Mouse (Mus musculus) embryonic stem cell, embryonic (primary cell): ENCODE results near the gene Apba1.

ENCODE experiments used
- CTCF ChIA-PET, 4 experiments: fragments of 300-600 bp in 2 of 4; fragments of 350-600 bp in 2 of 4; sonication (Branson Sonifier 250); formaldehyde crosslinking; loops; one replicate each; lab custom pipeline; 2022; ENCODE audit warnings: inconsistent platforms in 2 of 4; lab: Charles Lee
- POLR2A ChIA-PET, 4 experiments: fragments of 300-600 bp in 2 of 4; fragments of 350-600 bp in 2 of 4; sonication (Branson Sonifier 250); formaldehyde crosslinking; loops; one replicate each; lab custom pipeline; 2022; ENCODE audit warnings: antibody characterized with exemption in 4 of 4, inconsistent platforms in 1 of 4; lab: Charles Lee

Gene Apba1

DNA sequence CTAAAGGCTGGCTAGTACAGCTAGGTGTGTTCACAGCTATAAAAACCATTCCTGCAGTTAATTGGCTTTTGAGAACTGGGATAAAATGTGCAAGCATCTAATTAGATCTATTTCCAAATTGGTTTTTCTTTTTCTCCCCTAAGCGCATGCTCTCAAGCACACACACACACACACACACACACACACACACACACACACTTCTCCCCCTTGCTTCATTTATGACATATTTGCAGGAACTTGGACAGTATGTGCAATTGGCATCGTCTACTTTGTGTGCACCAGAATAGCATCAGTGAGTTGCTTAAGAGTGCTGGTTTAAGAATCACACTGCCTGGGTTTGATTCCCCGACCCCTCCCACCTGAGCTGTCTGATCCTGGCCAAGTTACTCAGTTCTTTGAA, 76.0 kb downstream of the Apba1 start:
- POLR2A ChIA-PET, result interaction anchor here in 1 of 4 experiments (0.6 kb wide), 1 partner anchor 37 kb away, joined by 3 read pairs; no protein-coding TSS in a partner anchor

GRCm38 (mm10) chr19:23855832-23856231, 97.1 kb downstream of the Apba1 start:
- CTCF ChIA-PET, result interaction anchor here in 2 of 4 experiments (0.8 to 1.0 kb wide), 2 partner anchors 9 to 104 kb away, joined by 3 to 5 read pairs; no protein-coding TSS in a partner anchor
- POLR2A ChIA-PET, result no interaction called here

More for the DNA sequence above, 76.0 kb downstream of the Apba1 start:
- CTCF ChIA-PET, result interaction anchor here in 1 of 4 experiments (0.7 kb wide), 1 partner anchor 130 kb away, joined by 4 read pairs; no protein-coding TSS in a partner anchor

DNA sequence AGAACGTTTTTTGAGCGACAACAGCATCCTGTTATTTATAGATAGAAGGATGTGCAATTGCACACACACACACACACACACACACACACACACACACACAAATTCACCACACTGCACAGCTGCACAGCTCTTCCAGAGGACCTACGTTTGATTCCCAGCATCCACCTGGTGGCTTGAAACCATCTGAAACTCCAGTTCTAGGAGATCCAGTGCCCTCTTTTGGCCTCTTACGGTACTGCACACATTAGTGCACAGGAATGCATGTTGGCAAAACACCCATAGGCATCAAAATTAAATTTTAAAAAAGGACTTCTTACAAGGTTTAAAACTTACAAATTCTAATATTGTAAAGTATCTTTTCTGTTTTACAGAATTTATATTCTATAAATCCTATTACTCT, 99.4 kb downstream of the Apba1 start:
- POLR2A ChIA-PET, result interaction anchor here in 1 of 4 experiments (0.6 to 0.7 kb wide), 2 partner anchors 598 to 996 kb away, joined by 3 read pairs; no protein-coding TSS in a partner anchor
- CTCF ChIA-PET, result interaction anchor here in 3 of 4 experiments (0.6 to 1.4 kb wide), 8 partner anchors 9 to 407 kb away, joined by 3 to 13 read pairs (median 6); no protein-coding TSS in a partner anchor

DNA sequence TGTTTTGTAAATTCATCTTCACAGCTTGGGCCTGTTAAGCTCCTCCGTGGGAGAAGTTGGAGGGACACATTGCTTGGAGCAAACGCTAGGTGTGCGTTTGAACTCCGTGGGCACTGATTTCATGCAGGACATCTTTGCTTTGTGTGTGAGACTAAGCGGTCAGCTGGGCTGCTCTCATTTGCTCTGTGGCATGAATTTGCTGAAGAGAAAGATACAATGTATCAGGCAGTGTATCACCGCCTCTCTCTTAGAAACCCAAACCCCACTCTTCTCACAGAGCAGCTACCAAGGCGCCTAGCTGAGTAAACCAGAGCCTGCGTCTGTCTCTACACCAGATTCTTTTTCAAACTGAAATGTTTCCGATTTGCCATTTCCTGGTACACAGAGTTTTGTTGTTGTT, 100.1 kb downstream of the Apba1 start:
- ChIA-PET POLR2A (interaction anchor here in 3 of 4 experiments (0.7 to 1.4 kb wide), 4 partner anchors 98 to 597 kb away, joined by 3 read pairs; no protein-coding TSS in a partner anchor), CTCF (interaction anchor here (0.6 to 1.4 kb wide), 12 partner anchors 9 to 815 kb away, joined by 3 to 13 read pairs (median 4); partner anchors contain the start of gene Apba1 (in 1 of the 4))

GRCm38 (mm10) chr19:23860151-23860820, 101.6 kb downstream of the Apba1 start:
- CTCF ChIA-PET, result interaction anchor here in 2 of 4 experiments (0.6 to 1.0 kb wide), 7 partner anchors 8 to 663 kb away, joined by 3 to 8 read pairs (median 3); no protein-coding TSS in a partner anchor
- POLR2A ChIA-PET, result interaction anchor here in 1 of 4 experiments (1.4 kb wide), 1 partner anchor 96 kb away, joined by 4 read pairs; no protein-coding TSS in a partner anchor

GRCm38 (mm10) chr19:23862736-23863135, 104.0 kb downstream of the Apba1 start:
- POLR2A ChIA-PET, result interaction anchor here in 2 of 4 experiments (1.6 to 2.2 kb wide), 2 partner anchors 93 to 94 kb away, joined by 3 to 9 read pairs; no protein-coding TSS in a partner anchor
- CTCF ChIA-PET, result interaction anchor here (0.6 to 3.0 kb wide), 6 partner anchors 97 to 630 kb away, joined by 3 to 9 read pairs (median 4); no protein-coding TSS in a partner anchor

DNA sequence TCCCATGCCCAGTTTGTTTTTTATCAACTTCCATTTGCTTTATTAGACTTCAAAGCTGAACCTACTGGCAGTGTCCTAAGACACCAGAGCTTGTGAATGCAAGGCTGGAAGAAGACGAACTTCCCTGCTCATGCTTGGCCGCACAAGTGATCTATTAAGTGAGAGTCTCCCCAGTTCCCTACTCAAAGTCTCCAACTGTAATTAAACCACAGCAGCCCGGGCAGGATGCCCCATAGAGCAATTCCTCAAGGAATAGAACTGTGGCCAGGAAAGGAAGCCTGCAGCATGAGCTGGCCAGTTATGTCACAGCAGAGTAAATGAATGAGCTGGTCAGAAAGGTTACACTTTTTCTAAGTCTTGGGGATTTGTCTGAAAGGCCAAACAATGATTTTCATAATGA, 105.3 kb downstream of the Apba1 start:
- ChIA-PET POLR2A (interaction anchor here in 2 of 4 experiments (0.5 to 2.2 kb wide), 5 partner anchors 92 to 162 kb away, joined by 3 to 9 read pairs (median 3); no protein-coding TSS in a partner anchor), CTCF (interaction anchor here in 3 of 4 experiments (0.6 to 3.0 kb wide), 7 partner anchors 21 to 310 kb away, joined by 3 to 9 read pairs (median 4); no protein-coding TSS in a partner anchor)

DNA sequence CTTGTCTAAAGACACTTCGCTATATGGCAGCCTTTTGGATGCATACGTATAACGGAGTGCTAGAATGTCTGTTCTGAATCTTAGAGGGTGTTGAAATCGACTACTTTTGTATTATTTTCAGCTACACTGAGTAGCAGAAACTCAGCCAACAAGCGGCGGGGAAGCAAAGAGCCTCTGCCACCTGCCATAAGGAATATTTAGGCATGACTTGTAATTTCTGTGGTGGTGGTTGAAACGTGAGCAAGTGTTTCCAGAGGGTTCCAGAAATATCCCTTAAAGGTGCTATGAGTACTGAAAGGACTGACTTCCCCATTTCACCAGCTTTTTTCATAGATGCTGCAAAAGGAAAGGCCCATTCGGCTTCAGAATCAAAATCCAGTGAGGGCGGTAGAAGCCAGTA, 107.4 kb downstream of the Apba1 start:
- CTCF ChIA-PET, result interaction anchor here in 1 of 4 experiments (0.5 to 0.6 kb wide), 2 partner anchors 232 to 253 kb away, joined by 3 to 4 read pairs; no protein-coding TSS in a partner anchor
- POLR2A ChIA-PET, result interaction anchor here in 1 of 4 experiments (0.6 kb wide), 2 partner anchors 90 to 795 kb away, joined by 3 to 6 read pairs; no protein-coding TSS in a partner anchor

DNA sequence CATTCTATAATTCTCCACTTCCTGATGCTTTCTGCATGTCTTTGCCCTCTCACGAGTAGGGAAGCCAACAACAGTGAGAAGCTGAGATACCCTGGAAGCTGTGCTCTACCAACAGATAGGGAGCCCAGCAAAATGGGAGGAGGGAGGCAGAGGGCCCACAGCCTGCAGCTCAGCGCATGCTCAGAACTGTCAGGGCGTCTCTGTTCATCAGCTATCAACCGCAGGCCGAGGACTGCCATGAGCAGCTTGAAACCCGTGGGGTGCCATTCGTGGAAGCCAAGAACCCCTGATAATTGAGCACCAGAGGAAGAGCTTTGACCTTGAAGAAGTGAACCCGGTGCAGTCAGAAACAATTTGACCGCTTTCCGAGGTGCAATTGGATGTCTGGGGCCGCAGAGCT, 108.4 kb downstream of the Apba1 start:
- ChIA-PET CTCF (interaction anchor here in 2 of 4 experiments (0.5 to 0.6 kb wide), 2 partner anchors 9 to 38 kb away, joined by 6 to 7 read pairs; no protein-coding TSS in a partner anchor), POLR2A (interaction anchor here in 2 of 4 experiments (0.5 to 1.4 kb wide), 3 partner anchors 42 to 168 kb away, joined by 3 to 5 read pairs (median 3); no protein-coding TSS in a partner anchor)

GRCm38 (mm10) chr19:23867589-23867988, 108.9 kb downstream of the Apba1 start:
- POLR2A ChIA-PET, result interaction anchor here in 1 of 4 experiments (1.4 kb wide), 1 partner anchor 89 kb away, joined by 5 read pairs; no protein-coding TSS in a partner anchor
- CTCF ChIA-PET, result interaction anchor here in 2 of 4 experiments (0.5 to 0.6 kb wide), 2 partner anchors 9 to 37 kb away, joined by 6 to 7 read pairs; no protein-coding TSS in a partner anchor

- CTCF ChIA-PET, result interaction anchor here in 1 of 4 experiments (1.0 kb wide), 1 partner anchor 20 kb away, joined by 3 read pairs; no protein-coding TSS in a partner anchor
- POLR2A ChIA-PET, result no interaction called here
Observed at GRCm38 (mm10) chr19:23874502-23874901, 115.8 kb downstream of the Apba1 start.

GRCm38 (mm10) chr19:23875819-23876218, 117.1 kb downstream of the Apba1 start:
- CTCF ChIA-PET, result no interaction called here
- POLR2A ChIA-PET, result interaction anchor here in 1 of 4 experiments (0.6 kb wide), 1 partner anchor 1025 kb away, joined by 3 read pairs; no protein-coding TSS in a partner anchor

DNA sequence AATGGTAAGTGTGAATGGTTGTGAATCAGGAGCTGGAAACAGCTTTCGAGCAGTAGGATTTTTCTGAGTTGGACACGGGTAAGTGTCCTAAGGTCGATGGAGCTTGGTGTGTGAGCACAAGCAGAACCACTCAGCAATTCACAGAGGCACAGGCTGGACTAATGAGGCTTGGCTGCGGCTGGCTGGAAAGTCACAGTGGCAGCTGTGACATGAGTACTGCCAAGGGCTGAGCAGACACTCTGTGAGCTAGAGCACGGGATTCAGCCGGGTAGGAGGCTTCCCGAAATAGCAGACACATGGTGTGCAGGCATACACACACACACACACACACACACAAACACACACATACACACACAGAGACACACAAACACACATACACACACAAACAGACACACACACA, 121.2 kb downstream of the Apba1 start:
- POLR2A ChIA-PET, result interaction anchor here in 3 of 4 experiments (0.5 to 0.9 kb wide), 3 partner anchors 11 to 374 kb away, joined by 3 to 4 read pairs (median 3); no protein-coding TSS in a partner anchor
- CTCF ChIA-PET, result interaction anchor here in 1 of 4 experiments (0.6 kb wide), 1 partner anchor 27 kb away, joined by 3 read pairs; no protein-coding TSS in a partner anchor

- CTCF ChIA-PET, result no interaction called here
- POLR2A ChIA-PET, result interaction anchor here in 1 of 4 experiments (0.6 kb wide), 1 partner anchor 186 kb away, joined by 3 read pairs; no protein-coding TSS in a partner anchor
Observed at GRCm38 (mm10) chr19:23886169-23886568, 127.5 kb downstream of the Apba1 start.

GRCm38 (mm10) chr19:23891421-23891820, 132.7 kb downstream of the Apba1 start:
- POLR2A ChIA-PET, result interaction anchor here in 2 of 4 experiments (0.6 to 1.3 kb wide), 5 partner anchors 9 to 245 kb away, joined by 3 to 5 read pairs (median 4); no protein-coding TSS in a partner anchor
- CTCF ChIA-PET, result interaction anchor here in 1 of 4 experiments (0.7 kb wide), 1 partner anchor 29 kb away, joined by 3 read pairs; no protein-coding TSS in a partner anchor

DNA sequence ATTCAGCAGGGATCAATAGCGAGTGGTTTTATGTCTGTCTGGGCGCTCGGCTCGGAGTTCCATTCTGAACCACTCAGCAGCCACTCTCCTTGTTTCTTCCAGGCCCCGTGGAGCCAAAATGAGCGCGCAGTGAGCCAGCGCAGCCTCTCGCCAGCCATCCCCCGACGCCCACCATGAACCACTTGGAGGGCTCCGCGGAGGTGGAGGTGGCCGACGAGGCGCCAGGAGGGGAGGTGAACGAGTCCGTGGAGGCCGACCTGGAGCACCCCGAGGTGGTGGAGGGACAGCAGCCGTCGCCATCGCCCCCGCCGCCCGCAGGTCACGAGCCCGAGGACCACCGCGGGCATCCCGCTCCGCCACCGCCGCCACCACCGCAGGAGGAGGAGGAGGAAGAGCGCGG, 133.9 kb downstream of the Apba1 start:
- CTCF ChIA-PET, result interaction anchor here in 2 of 4 experiments (1.2 to 1.6 kb wide), 2 partner anchors 67 to 68 kb away, joined by 4 to 5 read pairs; no protein-coding TSS in a partner anchor
- POLR2A ChIA-PET, result no interaction called here

- CTCF ChIA-PET, result interaction anchor here in 2 of 4 experiments (0.6 to 1.6 kb wide), 6 partner anchors 22 to 94 kb away, joined by 3 to 5 read pairs (median 3); no protein-coding TSS in a partner anchor
- POLR2A ChIA-PET, result interaction anchor here in 1 of 4 experiments (0.9 kb wide), 1 partner anchor 63 kb away, joined by 3 read pairs; no protein-coding TSS in a partner anchor
Observed at GRCm38 (mm10) chr19:23893093-23893889, 134.6 kb downstream of the Apba1 start.
